Mouse (Mus musculus): Measurements from ENCODE around the gene Arhgap24.

- TF ChIP-seq CTCF (conservative IDR thresholded peaks at IDR 0.05; ENCODE audit: low read length) (no peak), POU5F1 (IDR thresholded peaks at IDR 0.05; ENCODE audit: borderline replicate concordance, low read length) (no peak), NANOG (IDR thresholded peaks at IDR 0.05; ENCODE audit: borderline replicate concordance, low read length) (no peak)
Measured at GRCm38 (mm10) chr5:102793536-102793935, 312.3 kb downstream of the Arhgap24 start.

All from E14TG2a.4 (cell line).